Mouse (Mus musculus): ENCODE results near the gene Txndc2. TPM values are rescaled to one million over a fixed set of nuclear protein-coding genes. Genes with fewer than 3 reads are reported as not detected.
"Not testable (repeated sequence)": the region's sequence is repeated elsewhere in the genome, so short reads cannot be mapped to it uniquely, and the experiment has no call there.

Txndc2 gene
- total RNA-seq, 4 experiments from 2014 or later: not detected

- no peak for DNase-seq (ENCODE audit: low spot score in 2 of 2)
Measured at GRCm38 (mm10) chr17:65656076-65656475, 14.1 kb upstream of the Txndc2 start.

DNA sequence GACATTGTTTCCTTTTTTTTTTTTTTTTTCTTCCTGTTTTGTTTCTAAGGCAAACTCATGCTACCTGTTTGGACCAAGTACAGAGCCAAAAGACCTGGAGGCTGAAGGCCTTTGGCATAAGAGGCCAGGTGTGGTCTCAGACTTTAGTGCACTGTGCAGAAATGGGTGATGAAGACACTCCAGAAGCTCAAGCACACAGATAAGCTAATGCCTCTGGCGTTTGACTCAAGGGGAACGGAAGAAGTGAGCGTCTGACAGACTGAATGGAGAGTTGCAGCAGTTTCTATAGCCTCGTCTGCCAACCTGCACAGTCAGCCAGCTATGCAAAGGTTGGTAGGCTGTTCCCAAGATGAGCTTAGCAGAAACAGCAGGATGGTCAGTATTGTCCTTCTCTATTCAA, 13.6 kb upstream of the Txndc2 start:
- DNase-seq (ENCODE audit: low spot score in 2 of 2): no peak

DNA sequence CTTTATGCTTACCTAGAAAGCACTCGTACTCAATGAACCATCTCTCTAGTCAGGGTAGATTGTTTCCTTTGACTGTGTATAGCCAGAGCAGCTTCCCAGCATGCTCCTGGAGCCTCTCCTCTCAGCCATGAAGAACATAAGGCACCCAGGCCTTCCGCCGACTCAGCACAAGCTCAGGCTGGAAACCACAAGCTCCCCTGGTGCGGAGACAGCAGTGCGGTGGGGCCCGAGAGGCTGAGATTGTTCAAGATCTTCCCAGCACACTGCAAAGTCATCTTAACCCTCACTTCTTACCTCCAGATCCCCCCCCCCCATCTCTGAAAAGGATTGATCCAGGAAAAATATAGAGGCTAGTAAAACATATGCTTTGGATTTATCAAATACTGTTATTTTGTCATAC, 8.6 kb upstream of the Txndc2 start:
- DNase-seq (ENCODE audit: low spot score in 2 of 2): no peak

GRCm38 (mm10) chr17:65649175-65649493, 7.2 kb upstream of the Txndc2 start:
- peak in 1 of 2 experiments; percentile 18 for DNase-seq (ENCODE audit: low spot score in 2 of 2)

GRCm38 (mm10) chr17:65648371-65649174, 6.6 kb upstream of the Txndc2 start:
- no peak for DNase-seq (ENCODE audit: low spot score in 2 of 2)

- no peak for DNase-seq (ENCODE audit: low spot score in 2 of 2)
Measured at GRCm38 (mm10) chr17:65647961-65648360, 6.0 kb upstream of the Txndc2 start.

DNA sequence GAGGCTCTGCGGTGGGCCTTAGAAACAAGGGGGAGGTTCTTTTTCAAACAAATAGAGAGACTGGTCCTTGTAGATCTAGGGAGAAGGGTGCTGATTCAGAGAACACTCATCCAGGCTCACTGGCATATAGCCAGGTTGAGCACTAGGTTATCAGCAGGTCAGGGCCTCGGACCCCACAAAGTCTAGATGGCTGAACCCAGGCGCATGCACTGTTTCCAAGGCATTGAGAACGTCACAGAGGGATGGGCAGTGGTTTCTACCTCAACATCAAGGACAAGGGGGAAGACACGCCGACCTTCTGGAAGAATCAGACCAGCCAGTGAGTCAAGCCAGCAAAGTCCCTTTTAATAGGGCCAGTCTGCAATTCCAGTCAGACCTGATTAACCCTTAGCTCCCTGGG, 5.3 kb upstream of the Txndc2 start:
- DNase-seq (ENCODE audit: low spot score in 2 of 2): no peak

- DNase-seq (ENCODE audit: low spot score in 2 of 2): no peak
Measured at GRCm38 (mm10) chr17:65643579-65643978, 1.6 kb upstream of the Txndc2 start.

DNA sequence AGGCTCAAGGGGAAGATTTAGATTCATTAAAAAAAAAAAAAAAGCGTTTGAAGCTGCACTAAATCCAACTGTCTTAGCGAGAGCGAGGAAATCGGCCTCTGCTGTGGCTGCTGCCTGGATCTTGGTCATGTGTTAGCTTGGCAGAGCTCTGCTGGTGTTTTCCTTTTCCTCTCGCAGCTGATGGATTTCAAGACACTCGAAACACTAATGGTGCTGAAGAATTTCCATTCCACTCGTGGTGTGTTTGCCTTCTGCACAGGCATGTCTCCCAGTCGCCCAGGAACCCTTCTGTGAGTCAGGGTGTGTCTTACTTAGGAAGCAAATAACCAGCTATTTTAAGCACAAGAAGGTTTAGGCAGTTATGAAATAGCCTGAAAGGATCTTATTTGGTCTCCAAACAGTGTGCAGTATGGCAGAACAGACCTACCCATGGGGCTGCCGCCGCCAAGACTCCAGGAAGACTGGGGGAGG, 1.1 kb upstream of the Txndc2 start:
- peak; percentile 19 to 38 for DNase-seq (ENCODE audit: low spot score in 2 of 2)

- DNase-seq (ENCODE audit: low spot score in 2 of 2): no peak
Measured at GRCm38 (mm10) chr17:65642578-65642991, 617 bp upstream of the Txndc2 start.

DNA sequence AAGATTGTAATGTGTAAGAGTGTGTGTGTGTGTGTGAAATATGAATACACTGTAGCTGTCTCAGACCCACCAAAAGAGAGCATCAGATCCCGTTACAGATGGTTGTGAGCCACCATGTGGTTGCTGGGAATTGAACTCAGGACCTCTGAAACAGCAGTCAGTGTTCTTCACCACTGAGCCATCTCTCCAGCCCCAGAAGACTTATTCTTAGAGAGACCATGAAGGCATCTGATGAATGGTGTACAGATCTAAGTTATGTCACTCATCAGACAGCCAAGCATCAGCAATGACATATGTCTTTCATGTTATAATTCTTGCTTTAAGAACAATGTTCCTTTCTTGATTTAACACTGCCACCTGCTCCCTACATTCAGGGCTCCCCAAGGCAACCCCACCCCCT, 2.8 kb downstream of the Txndc2 start:
- DNase-seq (ENCODE audit: low spot score in 2 of 2): no peak

- DNase-seq (ENCODE audit: low spot score in 2 of 2): no peak
Measured at GRCm38 (mm10) chr17:65635715-65636360, 6.1 kb downstream of the Txndc2 start.

DNA sequence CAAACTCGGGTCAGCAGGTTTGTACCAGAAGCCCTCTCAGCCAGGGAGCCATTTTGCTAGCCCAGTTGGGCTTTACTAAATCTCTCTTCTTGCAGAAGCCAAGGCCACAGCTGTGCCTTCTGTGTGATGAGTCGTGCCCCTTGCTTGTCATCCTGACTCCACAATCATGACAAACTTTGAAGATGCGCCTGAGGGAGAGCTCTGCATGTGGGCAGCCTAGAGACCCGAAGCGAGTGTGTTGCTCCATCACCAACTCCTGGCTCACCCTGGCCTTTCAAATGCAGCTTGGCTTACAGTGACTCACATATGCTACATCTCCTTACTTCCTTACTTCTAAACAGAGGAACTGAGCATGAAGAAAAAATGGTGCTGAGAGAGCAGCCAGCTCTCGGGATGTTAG, 12.0 kb downstream of the Txndc2 start:
- DNase-seq (ENCODE audit: low spot score in 2 of 2): no peak

DNA sequence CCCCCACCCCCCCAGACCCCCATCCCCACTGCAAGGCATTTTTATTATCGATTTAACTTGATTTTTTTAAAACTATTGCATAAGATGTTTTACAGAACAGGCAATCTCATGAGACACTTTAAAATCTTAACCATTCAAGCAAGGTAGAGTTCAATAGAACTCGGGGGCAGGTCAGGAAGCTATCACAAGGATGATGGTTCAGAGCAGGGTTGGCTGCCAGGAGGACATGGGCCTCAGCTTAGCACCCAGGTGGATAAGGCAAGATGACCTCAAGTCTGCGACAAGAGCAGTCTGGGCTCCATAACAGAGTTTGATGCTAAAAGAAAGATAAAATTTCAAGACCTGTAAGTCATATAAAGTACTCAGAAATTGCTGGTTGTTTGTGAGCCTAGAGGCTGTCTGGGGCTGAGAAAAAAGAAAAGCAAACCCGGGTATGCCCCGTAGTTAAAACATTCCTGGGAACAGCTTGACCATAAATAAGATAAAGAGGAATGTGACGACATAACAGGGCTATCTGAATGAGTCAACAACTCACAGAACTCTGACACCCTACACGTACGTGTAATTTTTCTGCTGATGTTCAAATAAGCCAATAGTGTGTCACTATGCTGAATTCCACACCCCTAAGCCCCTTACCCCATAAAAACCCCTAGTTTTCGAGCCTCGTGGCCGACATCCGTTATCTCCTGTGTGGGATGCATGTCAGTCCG, 13.0 kb downstream of the Txndc2 start:
- not testable (repeated sequence) for DNase-seq (ENCODE audit: low spot score in 2 of 2)

GRCm38 (mm10) chr17:65626301-65626700, 15.7 kb downstream of the Txndc2 start:
- DNase-seq (ENCODE audit: low spot score in 2 of 2): no peak

- DNase-seq (ENCODE audit: low spot score in 2 of 2): no peak
Measured at GRCm38 (mm10) chr17:65625563-65625962, 16.4 kb downstream of the Txndc2 start.

- no peak for DNase-seq (ENCODE audit: low spot score in 2 of 2)
Measured at GRCm38 (mm10) chr17:65623130-65623529, 18.8 kb downstream of the Txndc2 start.

- no peak for DNase-seq (ENCODE audit: low spot score in 2 of 2)
Measured at GRCm38 (mm10) chr17:65618431-65618830, 23.5 kb downstream of the Txndc2 start.

GRCm38 (mm10) chr17:65615678-65616077, 26.3 kb downstream of the Txndc2 start:
- no peak for DNase-seq (ENCODE audit: low spot score in 2 of 2)

- no peak for DNase-seq (ENCODE audit: low spot score in 2 of 2)
Measured at GRCm38 (mm10) chr17:65614431-65614830, 27.5 kb downstream of the Txndc2 start.

GRCm38 (mm10) chr17:65613463-65614412, 28.2 kb downstream of the Txndc2 start, which contains the start of gene Vapa:
TSS of gene Vapa (minus strand) at chr17:65613555.
- DNase-seq (ENCODE audit: low spot score in 2 of 2): peak; percentile 97 to 99
